Mouse (Mus musculus) spleen, postnatal 10 days (tissue): Measurements from ENCODE around the gene Arl15.

Experiments
- DNase-seq, 2 experiments: peaks; one replicate each; pipeline ENCODE4 v3.0.0; 2021 to 2022; ENCODE audit warnings: low spot score in 2 of 2

Arl15 gene

GRCm38 (mm10) chr13:114144052-114145046, 350.0 kb downstream of the Arl15 start:
- DNase-seq = no peak

- DNase-seq = no peak
These were observed 350.9 kb downstream of the Arl15 start for GRCm38 (mm10) chr13:114145249-114145648.

- DNase-seq = no peak
These were observed 356.8 kb downstream of the Arl15 start for GRCm38 (mm10) chr13:114150856-114151697.

- DNase-seq = no peak
These were observed 357.4 kb downstream of the Arl15 start for GRCm38 (mm10) chr13:114151698-114152069.

GRCm38 (mm10) chr13:114156689-114157088, 362.4 kb downstream of the Arl15 start:
- no peak for DNase-seq

GRCm38 (mm10) chr13:114158111-114158730, 363.9 kb downstream of the Arl15 start:
- DNase-seq = no peak

- DNase-seq = no peak
These were observed 365.5 kb downstream of the Arl15 start for GRCm38 (mm10) chr13:114159634-114160391.

GRCm38 (mm10) chr13:114162753-114163152, 368.4 kb downstream of the Arl15 start:
- DNase-seq = no peak

GRCm38 (mm10) chr13:114165616-114166015, 371.3 kb downstream of the Arl15 start:
- no peak for DNase-seq

GRCm38 (mm10) chr13:114166439-114167183, 372.3 kb downstream of the Arl15 start:
- no peak for DNase-seq

GRCm38 (mm10) chr13:114170061-114170460, 375.8 kb downstream of the Arl15 start:
- no peak for DNase-seq

- no peak for DNase-seq
These were observed 377.2 kb downstream of the Arl15 start for GRCm38 (mm10) chr13:114171465-114171864.

GRCm38 (mm10) chr13:114188107-114188506, 393.8 kb downstream of the Arl15 start:
- DNase-seq = no peak

- no peak for DNase-seq
These were observed 394.5 kb downstream of the Arl15 start for GRCm38 (mm10) chr13:114188801-114189200.

- no peak for DNase-seq
These were observed 395.1 kb downstream of the Arl15 start for GRCm38 (mm10) chr13:114189441-114189840.

GRCm38 (mm10) chr13:114190898-114191297, 396.6 kb downstream of the Arl15 start:
- DNase-seq = no peak

GRCm38 (mm10) chr13:114198252-114198799, 404.0 kb downstream of the Arl15 start:
- DNase-seq = no peak

- no peak for DNase-seq
These were observed 405.4 kb downstream of the Arl15 start for GRCm38 (mm10) chr13:114199746-114200145.

GRCm38 (mm10) chr13:114200545-114200944, 406.2 kb downstream of the Arl15 start:
- no peak for DNase-seq
